ENCODE assay signal across 15 mouse cellular contexts in the genomic region with DNA sequence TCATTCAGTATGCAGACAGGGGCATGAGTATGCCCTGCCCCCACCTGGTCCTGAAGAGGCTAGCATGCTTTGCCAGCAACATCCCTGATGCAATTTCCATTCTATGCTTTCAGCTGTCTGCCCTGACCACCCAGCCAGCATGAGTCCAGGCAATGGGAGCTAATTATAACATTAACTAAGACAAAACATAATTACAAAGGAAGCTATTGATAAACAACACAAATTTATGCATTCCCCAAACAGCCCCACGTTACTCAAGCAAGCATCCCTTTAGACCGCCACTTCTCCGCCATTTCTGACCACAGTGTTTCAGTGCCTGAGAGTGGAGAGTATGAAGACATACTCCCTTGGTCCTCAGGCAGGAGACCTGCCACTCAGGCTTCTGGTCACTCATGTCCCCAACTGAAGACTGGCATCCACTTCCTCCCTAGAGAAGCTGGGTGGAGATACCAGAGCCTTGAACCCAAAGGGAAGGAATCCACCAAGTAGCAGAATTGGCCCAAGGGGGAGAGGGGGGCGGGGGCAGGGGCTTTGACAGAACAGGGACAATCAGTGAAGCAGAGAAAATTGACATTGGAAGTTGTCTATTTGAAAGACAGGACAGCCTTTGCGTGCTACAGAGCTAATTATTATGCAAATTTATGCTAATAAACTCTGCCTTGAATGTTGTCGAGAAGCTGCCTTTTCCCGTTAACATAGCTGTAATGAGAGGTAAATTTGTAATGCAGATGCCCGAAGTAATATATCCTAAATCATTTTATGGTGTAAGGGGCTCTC.
A peak's percentile ranks its signal among the peaks of the same experiment; 100 is the strongest.
DNase-seq lines count a peak whose midpoint lies in the region; ATAC-seq lines count a peak whose summit lies in the region.
"Had no signal": no experiment of that assay in that cellular context is flagged by ENCODE, and none has a peak within 500 bp of the region (broad histone marks: within the 10 kb centered on the region; RNA-seq: fewer than 3 reads in every experiment).

No protein-coding gene starts in this region.

- no peaks in the 10 kb centered on the region for H3K9me3 ChIP-seq in forebrain, embryonic 12.5 days
- H3K9me3 ChIP-seq in hindbrain, embryonic 13.5 days, result no peaks in the 10 kb centered on the region
- no peaks in the 10 kb centered on the region for H3K9me3 ChIP-seq in midbrain, embryonic 16.5 days (replicated peaks; ENCODE audit: control insufficient read depth, low read length, poor library complexity, severe bottlenecking)
- H3K9me3 ChIP-seq: stomach, embryonic 15.5 days had no signal

- peak; percentile 81 for ATAC-seq in forebrain, embryonic 12.5 days (ENCODE audit: low FRiP score)
- ATAC-seq in hindbrain, embryonic 13.5 days (ENCODE audit: low FRiP score), result peak; percentile 58
- peak; percentile 50; the same call in 1 of the 2 replicates for ATAC-seq in midbrain, embryonic 16.5 days
- ATAC-seq: intestine, embryonic 16.5 days had no signal

- H3K27me3 ChIP-seq in forebrain, embryonic 12.5 days, result peaks cover 14% of the 10 kb centered on the region; the same call in 1 of the 2 replicates
- H3K27me3 ChIP-seq in hindbrain, embryonic 13.5 days, result peaks cover 10% of the 10 kb centered on the region; the same call in 1 of the 2 replicates
- H3K27me3 ChIP-seq in midbrain, embryonic 16.5 days (ENCODE audit: control insufficient read depth, insufficient read depth, low read depth, low read length), result no peaks in the 10 kb centered on the region
- H3K27me3 ChIP-seq: stomach, embryonic 15.5 days had no signal

- peaks cover 19% of the 10 kb centered on the region for H3K4me1 ChIP-seq in forebrain, embryonic 12.5 days
- peaks cover 22% of the 10 kb centered on the region for H3K4me1 ChIP-seq in hindbrain, embryonic 13.5 days (replicated peaks)
- H3K4me1 ChIP-seq in midbrain, embryonic 16.5 days (ENCODE audit: control insufficient read depth, insufficient read depth, low read length), result peaks cover 7% of the 10 kb centered on the region; the same call in 1 of the 2 replicates
- H3K4me1 ChIP-seq: stomach, embryonic 15.5 days had no signal

- peak overlapping the region; percentile 25 for H3K4me2 ChIP-seq in forebrain, embryonic 12.5 days
- H3K4me2 ChIP-seq in hindbrain, embryonic 13.5 days, result no peak overlapping the region
- no peak overlapping the region for H3K4me2 ChIP-seq in midbrain, embryonic 16.5 days (ENCODE audit: low read length)
- H3K4me2 ChIP-seq: stomach, embryonic 15.5 days had no signal

- intact Hi-C loops in gastrocnemius, postnatal 36 days (cut with DNase I), result loop anchor here (10.0 kb wide), 1 partner anchor 1389 kb away; no protein-coding TSS in a partner anchor

- H3K27ac ChIP-seq in forebrain, embryonic 12.5 days, result peak overlapping the region; percentile 80
- peak overlapping the region; percentile 76 for H3K27ac ChIP-seq in hindbrain, embryonic 13.5 days
- H3K27ac ChIP-seq in midbrain, embryonic 16.5 days (ENCODE audit: low read length), result no peak overlapping the region; the same call in 1 of the 2 replicates
- H3K27ac ChIP-seq: layer of hippocampus, adult 2 months; stomach, embryonic 15.5 days had no signal

- no peak overlapping the region for H3K4me3 ChIP-seq in forebrain, embryonic 12.5 days (replicated peaks)
- H3K4me3 ChIP-seq in hindbrain, embryonic 13.5 days, result no peak overlapping the region
- no peak overlapping the region for H3K4me3 ChIP-seq in midbrain, embryonic 16.5 days (ENCODE audit: low read depth, low read length)
- H3K4me3 ChIP-seq: layer of hippocampus, adult 2 months; stomach, embryonic 15.5 days had no signal

- 30% methylated on average over 8 of the region's 8 CpGs for WGBS in forebrain, embryonic 12.5 days
- WGBS in hindbrain, embryonic 13.5 days, result 31% methylated on average over 8 of the region's 8 CpGs
- 50% methylated on average over 8 of the region's 8 CpGs for WGBS in midbrain, embryonic 16.5 days

- peak; percentile 20 for DNase-seq in ZHBTc4 (ENCODE audit: low read depth, low spot score)
- DNase-seq in gastrocnemius, postnatal 36 days, result no peak
- DNase-seq in layer of hippocampus, adult 9-11 months, result no peak
- DNase-seq in right cerebral cortex, adult 2 months (ENCODE audit: low spot score in 2 of 2), result no peak
- DNase-seq: adrenal gland, postnatal 14 days; cerebellum, adult 8-10 months; embryo, embryonic 11 days; heart, adult 11 months; lung, postnatal 4 days had no signal

- no peaks in the 10 kb centered on the region for H3K36me3 ChIP-seq in forebrain, embryonic 12.5 days (replicated peaks)
- H3K36me3 ChIP-seq in hindbrain, embryonic 13.5 days, result no peaks in the 10 kb centered on the region
- no peaks in the 10 kb centered on the region for H3K36me3 ChIP-seq in midbrain, embryonic 16.5 days (ENCODE audit: control insufficient read depth, insufficient read depth, low read length)
- H3K36me3 ChIP-seq: stomach, embryonic 15.5 days had no signal

- no peak overlapping the region for H3K9ac ChIP-seq in forebrain, embryonic 12.5 days
- no peak overlapping the region for H3K9ac ChIP-seq in hindbrain, embryonic 13.5 days
- H3K9ac ChIP-seq in midbrain, embryonic 16.5 days (ENCODE audit: low read depth, low read length), result no peak overlapping the region
- H3K9ac ChIP-seq: stomach, embryonic 15.5 days had no signal
